34 mouse cellular contexts compared by ENCODE assay signal in the genomic region with DNA sequence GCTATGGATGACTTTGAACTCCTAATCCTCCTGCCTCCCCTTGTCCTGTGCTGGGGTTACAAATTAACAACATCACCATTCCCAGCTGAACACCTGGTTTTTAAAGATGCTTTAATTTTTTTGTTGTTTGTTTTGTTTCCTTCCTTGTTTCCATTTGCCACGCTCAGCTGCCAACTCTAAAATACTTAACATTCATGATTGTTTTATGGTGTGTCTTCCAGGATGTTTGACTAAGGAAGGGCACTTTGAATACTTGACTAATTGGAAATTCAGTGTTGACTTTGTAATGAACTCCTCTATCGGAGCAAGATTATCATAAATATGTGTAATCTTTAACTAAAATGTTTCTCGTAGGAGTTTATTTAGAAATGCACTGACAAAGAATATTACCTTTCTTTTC. TPM values are rescaled to one million over a fixed set of nuclear protein-coding genes. Genes with fewer than 3 reads are reported as not detected.
DNase-seq lines count a peak whose midpoint lies in the region; ATAC-seq and TF ChIP-seq lines count a peak whose summit lies in the region.
"Had no signal": no experiment of that assay in that cellular context is flagged by ENCODE, and none has a peak within 500 bp of the region (broad histone marks: within the 10 kb centered on the region; RNA-seq: fewer than 3 reads in every experiment).

No protein-coding gene starts in this region.

- peaks cover 69% of the 10 kb centered on the region for H3K36me3 ChIP-seq in liver, embryonic 12.5 days
- peaks cover 3% of the 10 kb centered on the region for H3K36me3 ChIP-seq in intestine, postnatal 0 days (ENCODE audit: control insufficient read depth, insufficient read depth)
- H3K36me3 ChIP-seq in stomach, embryonic 16.5 days (ENCODE audit: control insufficient read depth, insufficient read depth, low read length): 0 out of 2 replicates have a peak, but pooled peaks cover 5% of the 10 kb centered on the region

- no peak for DNase-seq in liver
- DNase-seq in layer of hippocampus, adult 8-10 months (ENCODE audit: low spot score in 2 of 2): no peak
- no peak for DNase-seq in layer of hippocampus, adult 9-10 months (ENCODE audit: low spot score)
- no peak for DNase-seq in embryo, embryonic 9.5 days (ENCODE audit: extremely low spot score)
- DNase-seq: adrenal gland, postnatal 10 days; B cell, adult 2 months; cerebellum, adult 11 months; cerebellum, adult 2 months; cerebellum, adult 9-11 months; cerebellum, postnatal 25 days; gastrocnemius, postnatal 25 days; heart, adult 18-20 months; heart, postnatal 10 days; heart, postnatal 36 days had no signal

- 89% methylated on average over 3 of the region's 3 CpGs for WGBS in liver, embryonic 12.5 days (ENCODE audit: insufficient replicate concordance)
- WGBS in intestine, postnatal 0 days: 28% methylated on average over 3 of the region's 3 CpGs
- WGBS in stomach, embryonic 16.5 days: 54% methylated on average over 3 of the region's 3 CpGs

- H3K9me3 ChIP-seq in liver, embryonic 12.5 days (replicated peaks): no peaks in the 10 kb centered on the region
- no peaks in the 10 kb centered on the region for H3K9me3 ChIP-seq in intestine, postnatal 0 days (ENCODE audit: control insufficient read depth)
- no peaks in the 10 kb centered on the region for H3K9me3 ChIP-seq in stomach, embryonic 16.5 days (replicated peaks; ENCODE audit: control insufficient read depth, low read length)
- H3K9me3 ChIP-seq: embryonic facial prominence, embryonic 10.5 days; embryonic facial prominence, embryonic 13.5 days; forebrain, embryonic 12.5 days; forebrain, embryonic 15.5 days; G1E; heart, embryonic 12.5 days; heart, embryonic 15.5 days; hindbrain, embryonic 10.5 days; hindbrain, embryonic 13.5 days had no signal

- no peaks in the 10 kb centered on the region for H3K27me3 ChIP-seq in liver, embryonic 12.5 days (replicated peaks)
- no peaks in the 10 kb centered on the region for H3K27me3 ChIP-seq in intestine, postnatal 0 days (replicated peaks; ENCODE audit: control insufficient read depth, insufficient read depth, low read length)
- H3K27me3 ChIP-seq in stomach, embryonic 16.5 days (ENCODE audit: control insufficient read depth, insufficient read depth, low read length): no peaks in the 10 kb centered on the region
- H3K27me3 ChIP-seq: CH12.LX; embryonic facial prominence, embryonic 13.5 days; forebrain, embryonic 12.5 days; forebrain, embryonic 15.5 days; heart, embryonic 12.5 days; heart, embryonic 15.5 days; hindbrain, embryonic 13.5 days; Patski had no signal

- no peak for ATAC-seq in liver, embryonic 12.5 days
- peak; percentile 49 for ATAC-seq in intestine, postnatal 0 days
- ATAC-seq in stomach, embryonic 16.5 days (ENCODE audit: insufficient read depth, low FRiP score): no peak
- ATAC-seq: forebrain, embryonic 15.5 days; Patski had no signal

- H3K4me2 ChIP-seq in liver, embryonic 12.5 days: no peak overlapping the region
- no peak overlapping the region for H3K4me2 ChIP-seq in intestine, postnatal 0 days (replicated peaks; ENCODE audit: low read depth)
- H3K4me2 ChIP-seq in stomach, embryonic 16.5 days (ENCODE audit: low read depth, low read length): no peak overlapping the region
- H3K4me2 ChIP-seq: embryonic facial prominence, embryonic 13.5 days; forebrain, embryonic 12.5 days; forebrain, embryonic 15.5 days; heart, embryonic 12.5 days; heart, embryonic 15.5 days; hindbrain, embryonic 13.5 days had no signal

- H3K4me3 ChIP-seq in liver, embryonic 12.5 days: no peak overlapping the region
- H3K4me3 ChIP-seq in intestine, postnatal 0 days (ENCODE audit: low read depth, low read length): no peak overlapping the region
- no peak overlapping the region for H3K4me3 ChIP-seq in stomach, embryonic 16.5 days (replicated peaks; ENCODE audit: low read length)
- H3K4me3 ChIP-seq: embryonic facial prominence, embryonic 10.5 days; embryonic facial prominence, embryonic 13.5 days; erythroblast, embryonic 14.5 days; forebrain, embryonic 12.5 days; forebrain, embryonic 15.5 days; heart, embryonic 12.5 days; heart, embryonic 15.5 days; hindbrain, embryonic 10.5 days; hindbrain, embryonic 13.5 days had no signal

- no peak overlapping the region for H3K9ac ChIP-seq in liver, embryonic 12.5 days
- H3K9ac ChIP-seq in intestine, postnatal 0 days (ENCODE audit: low read depth, low read length): no peak overlapping the region
- H3K9ac ChIP-seq in stomach, embryonic 16.5 days (ENCODE audit: low read length): no peak overlapping the region
- H3K9ac ChIP-seq: embryonic facial prominence, embryonic 13.5 days; forebrain, embryonic 12.5 days; forebrain, embryonic 15.5 days; heart, embryonic 12.5 days; heart, embryonic 15.5 days; hindbrain, embryonic 13.5 days had no signal

- no peak for TF ChIP-seq CTCF in intestine, postnatal 0 days (IDR thresholded peaks at IDR 0.05; ENCODE audit: low read depth)

- 0 out of 2 replicates have a peak overlapping the region, but pooled peaks have one; percentile 14 for H3K27ac ChIP-seq in liver, embryonic 12.5 days
- peak overlapping the region; percentile 41; the same call in 1 of the 2 replicates for H3K27ac ChIP-seq in intestine, postnatal 0 days (ENCODE audit: low read depth, low read length)
- H3K27ac ChIP-seq in stomach, embryonic 16.5 days (ENCODE audit: low read length): peak overlapping the region; percentile 41
- H3K27ac ChIP-seq: embryonic facial prominence, embryonic 10.5 days; embryonic facial prominence, embryonic 13.5 days; forebrain, embryonic 12.5 days; forebrain, embryonic 15.5 days; heart, embryonic 15.5 days; hindbrain, embryonic 10.5 days; hindbrain, embryonic 13.5 days had no signal

- H3K4me1 ChIP-seq in liver, embryonic 12.5 days: no peaks in the 10 kb centered on the region
- H3K4me1 ChIP-seq in intestine, postnatal 0 days (replicated peaks; ENCODE audit: control insufficient read depth, insufficient read depth, low read length): 0 out of 2 replicates have a peak, but pooled peaks cover 3% of the 10 kb centered on the region
- H3K4me1 ChIP-seq in stomach, embryonic 16.5 days (ENCODE audit: control insufficient read depth, insufficient read depth, low read length): no peaks in the 10 kb centered on the region
- H3K4me1 ChIP-seq: embryonic facial prominence, embryonic 10.5 days; embryonic facial prominence, embryonic 13.5 days; forebrain, embryonic 12.5 days; forebrain, embryonic 15.5 days; hindbrain, embryonic 10.5 days; hindbrain, embryonic 13.5 days had no signal

RNA-seq across cellular contexts. Expression of a gene that starts 12.6 kb away (rescaled TPM):
- 29.7 and 30.5 TPM in 2 replicates for polyA plus RNA-seq in liver, embryonic 12.5 days (2016; fragmentation: Nextera tagmentation; extraction: Ambion mirVana)
- 26.9 and 27.6 TPM in 2 replicates for polyA plus RNA-seq in intestine, postnatal 0 days (2015; fragmentation: Nextera tagmentation; extraction: Ambion mirVana)
- 37.4 and 39.5 TPM in 2 replicates for polyA plus RNA-seq in stomach, embryonic 16.5 days (2015; fragmentation: Nextera tagmentation; extraction: Ambion mirVana)
- total RNA-seq in layer of hippocampus, adult 8-10 months (2022): 10 to 100 TPM; 20.3 to 27.0 (median 21.9) TPM

RNA-seq across cellular contexts. Expression of a gene that starts 23.5 kb away (rescaled TPM):
- polyA plus RNA-seq in liver, embryonic 12.5 days (2016; fragmentation: Nextera tagmentation; extraction: Ambion mirVana): 42.9 and 45.0 TPM in 2 replicates
- polyA plus RNA-seq in intestine, postnatal 0 days (2015; fragmentation: Nextera tagmentation; extraction: Ambion mirVana): 44.0 and 48.2 TPM in 2 replicates
- polyA plus RNA-seq in stomach, embryonic 16.5 days (2015; fragmentation: Nextera tagmentation; extraction: Ambion mirVana): 70.3 and 73.0 TPM in 2 replicates
- total RNA-seq in layer of hippocampus, adult 8-10 months (2022): 100 to 1,000 TPM; 286 to 320 (median 297) TPM

RNA-seq across cellular contexts. Expression of a gene that starts 41.8 kb away (rescaled TPM):
- 0.08 and 0.10 TPM in 2 replicates for polyA plus RNA-seq in liver, embryonic 12.5 days (2016; fragmentation: Nextera tagmentation; extraction: Ambion mirVana)
- not detected in 2 replicates for polyA plus RNA-seq in intestine, postnatal 0 days (2015; fragmentation: Nextera tagmentation; extraction: Ambion mirVana)
- not detected in 2 replicates for polyA plus RNA-seq in stomach, embryonic 16.5 days (2015; fragmentation: Nextera tagmentation; extraction: Ambion mirVana)
- not detected for total RNA-seq in layer of hippocampus, adult 8-10 months (2022)
- total RNA-seq: adrenal gland, adult 18-20 months; adrenal gland, postnatal 10 days; adrenal gland, postnatal 4 days; CH12.LX; common myeloid progenitor, adult 5-6 weeks; gastrocnemius, adult 8-10 months; gastrocnemius, postnatal 25 days; heart, adult 18-20 months; heart, postnatal 10 days; heart, postnatal 36 days had no signal
- polyA plus RNA-seq: cerebellum, adult 2 months; embryonic facial prominence, embryonic 10.5 days; embryonic facial prominence, embryonic 13.5 days; erythroblast, embryonic 14.5 days; forebrain, embryonic 12.5 days; forebrain, embryonic 15.5 days; G1E; gonadal fat pad, adult 2 months; heart, embryonic 12.5 days; heart, embryonic 15.5 days; hindbrain, embryonic 10.5 days; hindbrain, embryonic 13.5 days; Patski had no signal

RNA-seq across cellular contexts. Expression of a gene that starts 57.3 kb away (rescaled TPM):
- 66.5 and 73.8 TPM in 2 replicates for polyA plus RNA-seq in liver, embryonic 12.5 days (2016; fragmentation: Nextera tagmentation; extraction: Ambion mirVana)
- 52.4 and 53.3 TPM in 2 replicates for polyA plus RNA-seq in intestine, postnatal 0 days (2015; fragmentation: Nextera tagmentation; extraction: Ambion mirVana)
- 16.5 and 20.5 TPM in 2 replicates for polyA plus RNA-seq in stomach, embryonic 16.5 days (2015; fragmentation: Nextera tagmentation; extraction: Ambion mirVana)
- 10 to 100 TPM; 55.1 to 73.6 (median 61.1) TPM for total RNA-seq in layer of hippocampus, adult 8-10 months (2022)
